Mouse (Mus musculus): ENCODE measurements around the gene Tnfsf18. TPM values are rescaled to one million over a fixed set of nuclear protein-coding genes. Genes with fewer than 3 reads are reported as not detected.

Tnfsf18 gene
- polyA plus RNA-seq, 1 experiment, result 0.04 TPM

DNA sequence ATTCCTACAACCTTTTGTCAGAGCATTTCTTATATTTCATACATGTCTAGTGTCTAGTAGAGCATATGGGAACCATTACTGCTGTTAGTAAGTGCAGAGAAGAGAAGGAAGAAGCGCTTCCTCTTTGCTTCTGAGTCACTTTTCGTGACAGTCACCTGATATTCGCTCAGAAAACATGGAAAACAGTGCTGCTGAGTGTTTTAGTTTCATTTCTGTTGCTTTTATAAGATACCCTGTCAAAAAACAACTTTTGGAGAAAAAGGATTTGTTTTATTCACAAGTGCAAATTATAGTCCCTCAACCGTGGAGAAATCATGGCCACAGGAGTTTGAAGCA, 6.3 kb downstream of the Tnfsf18 start:
- Histone ChIP-seq H3K79me2 (ENCODE audit: control insufficient read depth, insufficient read depth) (no peaks in the 10 kb centered on the region), H3K4me3 (ENCODE audit: insufficient read depth, poor library complexity, severe bottlenecking) (no peak overlapping the region), H3K79me3 (ENCODE audit: low read depth) (no peaks in the 10 kb centered on the region), H3K27me3 (ENCODE audit: control insufficient read depth, insufficient read depth, insufficient read length) (no peaks in the 10 kb centered on the region), H3K36me3 (ENCODE audit: control insufficient read depth, insufficient read depth) (no peaks in the 10 kb centered on the region), H3ac (ENCODE audit: control insufficient read depth, insufficient read length, low read depth) (no peak overlapping the region)
- TF ChIP-seq MAX (IDR thresholded peaks at IDR 0.05), result no peak
- no peak for TF ChIP-seq MYOD1 (IDR thresholded peaks at IDR 0.05; ENCODE audit: control insufficient read depth, insufficient read length, low read depth)
- no peak for TF ChIP-seq FOSL1 (IDR thresholded peaks at IDR 0.05; ENCODE audit: insufficient read depth, low read length, poor library complexity, severe bottlenecking)
- TF ChIP-seq CTCF (IDR thresholded peaks at IDR 0.05; ENCODE audit: control insufficient read depth, insufficient read depth, insufficient read length), result no peak
- no peak for TF ChIP-seq USF1 (IDR thresholded peaks at IDR 0.05; ENCODE audit: low read depth)
- TF ChIP-seq CEBPB (IDR thresholded peaks at IDR 0.05; ENCODE audit: low read depth), result no peak
- TF ChIP-seq MYOG (IDR thresholded peaks at IDR 0.05; ENCODE audit: control insufficient read depth, extremely low read depth, insufficient read length), result no peak

DNA sequence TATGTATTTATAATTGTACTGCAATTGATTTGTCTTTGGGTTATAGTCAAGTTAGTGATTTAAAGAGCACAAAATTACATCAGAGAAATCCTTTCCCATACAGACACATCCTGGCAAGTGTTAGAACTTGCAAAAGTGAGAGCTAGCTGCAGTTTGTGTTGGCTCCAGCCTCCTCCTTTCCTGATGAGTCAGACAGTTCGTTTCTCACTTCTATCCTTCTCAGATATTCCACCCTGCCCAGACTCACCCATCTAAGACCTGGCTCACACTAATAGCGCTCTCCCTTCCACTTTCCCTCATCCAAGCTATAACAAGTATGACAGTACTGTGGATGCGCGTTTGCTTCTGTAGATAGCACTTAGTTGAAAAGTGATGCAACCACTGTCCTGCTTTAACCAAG, 11.9 kb downstream of the Tnfsf18 start:
- Histone ChIP-seq H3K79me3 (ENCODE audit: low read depth) (no peaks in the 10 kb centered on the region), H3K36me3 (ENCODE audit: control insufficient read depth, insufficient read depth) (no peaks in the 10 kb centered on the region), H3K4me3 (ENCODE audit: insufficient read depth, poor library complexity, severe bottlenecking) (no peak overlapping the region), H3ac (ENCODE audit: control insufficient read depth, insufficient read length, low read depth) (no peak overlapping the region), H3K27me3 (ENCODE audit: control insufficient read depth, insufficient read depth, insufficient read length) (no peaks in the 10 kb centered on the region), H3K79me2 (ENCODE audit: control insufficient read depth, insufficient read depth) (no peaks in the 10 kb centered on the region)
- TF ChIP-seq MYOD1 (IDR thresholded peaks at IDR 0.05; ENCODE audit: control insufficient read depth, insufficient read length, low read depth), result no peak
- TF ChIP-seq MAX (IDR thresholded peaks at IDR 0.05), result no peak
- no peak for TF ChIP-seq FOSL1 (IDR thresholded peaks at IDR 0.05; ENCODE audit: insufficient read depth, low read length, poor library complexity, severe bottlenecking)
- peak; percentile 40 for TF ChIP-seq CEBPB (IDR thresholded peaks at IDR 0.05; ENCODE audit: low read depth)

DNA sequence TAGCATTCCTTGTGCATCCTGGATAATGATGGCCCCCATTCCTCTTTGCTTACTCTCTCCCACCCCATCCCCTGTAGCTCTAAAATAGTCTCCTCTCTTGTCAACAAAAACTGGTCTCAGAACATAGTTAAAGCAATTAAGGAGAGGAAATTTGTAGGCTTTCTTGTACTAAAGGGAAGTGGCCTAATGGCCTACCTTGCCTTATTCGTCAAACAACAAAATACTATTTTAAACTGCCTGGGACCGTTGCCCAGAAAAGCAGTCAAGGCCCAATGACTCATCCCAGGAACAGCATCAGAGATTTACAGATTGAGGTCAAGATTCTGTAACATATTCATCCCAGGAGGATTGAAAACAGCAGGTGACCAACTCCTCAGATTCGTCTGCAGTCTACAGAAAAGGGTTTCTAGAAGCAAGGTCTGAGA, 13.2 kb downstream of the Tnfsf18 start:
- TF ChIP-seq CEBPB (IDR thresholded peaks at IDR 0.05; ENCODE audit: low read depth) (peak; percentile 27), MYOD1 (IDR thresholded peaks at IDR 0.05; ENCODE audit: control insufficient read depth, insufficient read length, low read depth) (peak; percentile 80), USF1 (IDR thresholded peaks at IDR 0.05; ENCODE audit: low read depth) (peak; percentile 31), FOSL1 (IDR thresholded peaks at IDR 0.05; ENCODE audit: insufficient read depth, low read length, poor library complexity, severe bottlenecking) (peak; percentile 90), CTCF (IDR thresholded peaks at IDR 0.05; ENCODE audit: control insufficient read depth, insufficient read depth, insufficient read length) (no peak), MAX (IDR thresholded peaks at IDR 0.05) (no peak), MYOG (IDR thresholded peaks at IDR 0.05; ENCODE audit: control insufficient read depth, extremely low read depth, insufficient read length) (no peak)
- no peak overlapping the region for H3ac ChIP-seq (ENCODE audit: control insufficient read depth, insufficient read length, low read depth)
- H3K4me3 ChIP-seq (ENCODE audit: insufficient read depth, poor library complexity, severe bottlenecking), result no peak overlapping the region
- no peaks in the 10 kb centered on the region for H3K79me2 ChIP-seq (ENCODE audit: control insufficient read depth, insufficient read depth)
- H3K27me3 ChIP-seq (ENCODE audit: control insufficient read depth, insufficient read depth, insufficient read length), result no peaks in the 10 kb centered on the region
- H3K36me3 ChIP-seq (ENCODE audit: control insufficient read depth, insufficient read depth), result no peaks in the 10 kb centered on the region
- no peaks in the 10 kb centered on the region for H3K79me3 ChIP-seq (ENCODE audit: low read depth)

DNA sequence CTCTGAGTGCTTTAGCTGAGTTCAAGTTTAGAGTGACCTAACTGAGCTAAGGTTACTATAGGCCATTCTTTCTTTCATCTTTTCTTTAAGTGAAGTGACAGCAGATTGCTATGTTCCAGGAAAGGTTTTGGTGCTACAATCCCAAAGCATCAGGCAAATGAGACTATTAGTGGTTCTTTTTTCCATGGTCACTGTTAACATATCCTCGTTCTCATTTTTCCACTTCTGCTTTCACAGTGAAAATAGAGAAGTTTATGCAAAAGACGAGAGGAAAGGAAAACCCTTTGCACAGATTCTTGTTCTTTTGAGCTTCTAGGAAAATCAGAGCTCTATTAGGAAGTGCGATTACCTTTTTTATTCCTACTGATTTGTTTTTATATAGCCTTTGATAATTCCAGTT, 22.9 kb downstream of the Tnfsf18 start:
- no peak overlapping the region for H3K4me3 ChIP-seq (ENCODE audit: insufficient read depth, poor library complexity, severe bottlenecking)
- H3K79me2 ChIP-seq (ENCODE audit: control insufficient read depth, insufficient read depth), result no peaks in the 10 kb centered on the region
- no peaks in the 10 kb centered on the region for H3K79me3 ChIP-seq (ENCODE audit: low read depth)
- no peaks in the 10 kb centered on the region for H3K36me3 ChIP-seq (ENCODE audit: control insufficient read depth, insufficient read depth)
- no peak overlapping the region for H3ac ChIP-seq (ENCODE audit: control insufficient read depth, insufficient read length, low read depth)
- TF ChIP-seq MYOD1 (IDR thresholded peaks at IDR 0.05; ENCODE audit: control insufficient read depth, insufficient read length, low read depth) (no peak), FOSL1 (IDR thresholded peaks at IDR 0.05; ENCODE audit: insufficient read depth, low read length, poor library complexity, severe bottlenecking) (no peak), MAX (IDR thresholded peaks at IDR 0.05) (no peak), CEBPB (IDR thresholded peaks at IDR 0.05; ENCODE audit: low read depth) (no peak), MYOG (IDR thresholded peaks at IDR 0.05; ENCODE audit: control insufficient read depth, extremely low read depth, insufficient read length) (no peak), CTCF (IDR thresholded peaks at IDR 0.05; ENCODE audit: control insufficient read depth, insufficient read depth, insufficient read length) (no peak)
- no peaks in the 10 kb centered on the region for H3K27me3 ChIP-seq (ENCODE audit: control insufficient read depth, insufficient read depth, insufficient read length)

DNA sequence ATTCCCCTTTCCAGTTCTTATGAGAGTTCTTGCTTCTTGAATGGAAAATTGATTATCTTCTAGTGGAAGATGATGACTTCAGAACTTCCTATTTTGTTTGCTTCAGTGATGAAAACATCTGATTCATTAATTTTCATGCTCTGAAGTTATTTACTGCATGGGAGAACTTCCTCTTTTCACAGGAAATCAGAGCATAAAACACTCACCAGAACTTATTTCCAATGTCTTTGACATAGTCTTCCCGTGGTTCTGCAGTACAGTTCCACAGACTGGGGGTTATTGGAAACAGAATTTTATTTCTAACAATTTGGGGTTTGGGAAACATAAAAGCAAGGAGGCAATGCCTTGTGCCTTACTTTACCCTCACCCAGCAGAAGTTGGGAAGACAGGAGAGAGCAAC, 25.8 kb downstream of the Tnfsf18 start:
- H3K27me3 ChIP-seq (ENCODE audit: control insufficient read depth, insufficient read depth, insufficient read length), result no peaks in the 10 kb centered on the region
- no peak overlapping the region for H3K4me3 ChIP-seq (ENCODE audit: insufficient read depth, poor library complexity, severe bottlenecking)
- no peaks in the 10 kb centered on the region for H3K36me3 ChIP-seq (ENCODE audit: control insufficient read depth, insufficient read depth)
- H3K79me2 ChIP-seq (ENCODE audit: control insufficient read depth, insufficient read depth), result no peaks in the 10 kb centered on the region
- no peaks in the 10 kb centered on the region for H3K79me3 ChIP-seq (ENCODE audit: low read depth)
- TF ChIP-seq FOSL1 (IDR thresholded peaks at IDR 0.05; ENCODE audit: insufficient read depth, low read length, poor library complexity, severe bottlenecking), result no peak
- no peak for TF ChIP-seq CTCF (IDR thresholded peaks at IDR 0.05; ENCODE audit: control insufficient read depth, insufficient read depth, insufficient read length)
- no peak for TF ChIP-seq MYOG (IDR thresholded peaks at IDR 0.05; ENCODE audit: control insufficient read depth, extremely low read depth, insufficient read length)
- TF ChIP-seq MYOD1 (IDR thresholded peaks at IDR 0.05; ENCODE audit: control insufficient read depth, insufficient read length, low read depth), result no peak
- TF ChIP-seq USF1 (IDR thresholded peaks at IDR 0.05; ENCODE audit: low read depth), result no peak
- no peak for TF ChIP-seq MAX (IDR thresholded peaks at IDR 0.05)
- TF ChIP-seq CEBPB (IDR thresholded peaks at IDR 0.05; ENCODE audit: low read depth), result no peak
- H3ac ChIP-seq (ENCODE audit: control insufficient read depth, insufficient read length, low read depth), result no peak overlapping the region

DNA sequence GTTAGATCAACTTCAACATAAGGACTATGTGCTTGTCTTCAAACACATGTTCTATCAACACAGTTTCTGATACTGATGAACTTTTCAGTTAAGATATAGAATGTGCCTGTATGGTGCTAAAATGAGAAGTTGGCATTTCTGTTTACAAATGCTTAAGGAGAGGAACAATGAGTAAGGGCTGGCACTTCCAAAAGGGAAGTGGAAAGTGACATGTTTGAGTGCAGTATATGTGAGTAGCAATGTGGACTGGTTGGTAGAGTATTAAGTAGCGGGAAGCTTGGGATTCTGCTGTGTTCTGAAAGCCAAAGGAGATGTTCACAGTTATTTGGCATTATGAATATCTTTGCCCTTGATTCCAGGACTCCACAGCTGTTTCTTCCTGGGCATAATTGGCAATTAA, 33.7 kb downstream of the Tnfsf18 start:
- Histone ChIP-seq H3ac (ENCODE audit: control insufficient read depth, insufficient read length, low read depth) (no peak overlapping the region), H3K4me3 (ENCODE audit: insufficient read depth, poor library complexity, severe bottlenecking) (no peak overlapping the region), H3K36me3 (ENCODE audit: control insufficient read depth, insufficient read depth) (no peaks in the 10 kb centered on the region), H3K79me3 (ENCODE audit: low read depth) (no peaks in the 10 kb centered on the region), H3K79me2 (ENCODE audit: control insufficient read depth, insufficient read depth) (no peaks in the 10 kb centered on the region), H3K27me3 (ENCODE audit: control insufficient read depth, insufficient read depth, insufficient read length) (no peaks in the 10 kb centered on the region)
- no peak for TF ChIP-seq FOSL1 (IDR thresholded peaks at IDR 0.05; ENCODE audit: insufficient read depth, low read length, poor library complexity, severe bottlenecking)
- TF ChIP-seq USF1 (IDR thresholded peaks at IDR 0.05; ENCODE audit: low read depth), result no peak
- no peak for TF ChIP-seq MYOG (IDR thresholded peaks at IDR 0.05; ENCODE audit: control insufficient read depth, extremely low read depth, insufficient read length)
- no peak for TF ChIP-seq CEBPB (IDR thresholded peaks at IDR 0.05; ENCODE audit: low read depth)
- TF ChIP-seq MAX (IDR thresholded peaks at IDR 0.05), result no peak
- no peak for TF ChIP-seq MYOD1 (IDR thresholded peaks at IDR 0.05; ENCODE audit: control insufficient read depth, insufficient read length, low read depth)
- no peak for TF ChIP-seq CTCF (IDR thresholded peaks at IDR 0.05; ENCODE audit: control insufficient read depth, insufficient read depth, insufficient read length)
